Mouse (Mus musculus): Measurements from ENCODE around the gene Lrrc10b. TPM values are rescaled to one million over a fixed set of nuclear protein-coding genes. Genes with fewer than 3 reads are reported as not detected.

Gene Lrrc10b
- polyA plus RNA-seq, 1 experiment from 2014 or later, result 1.4 TPM

DNA sequence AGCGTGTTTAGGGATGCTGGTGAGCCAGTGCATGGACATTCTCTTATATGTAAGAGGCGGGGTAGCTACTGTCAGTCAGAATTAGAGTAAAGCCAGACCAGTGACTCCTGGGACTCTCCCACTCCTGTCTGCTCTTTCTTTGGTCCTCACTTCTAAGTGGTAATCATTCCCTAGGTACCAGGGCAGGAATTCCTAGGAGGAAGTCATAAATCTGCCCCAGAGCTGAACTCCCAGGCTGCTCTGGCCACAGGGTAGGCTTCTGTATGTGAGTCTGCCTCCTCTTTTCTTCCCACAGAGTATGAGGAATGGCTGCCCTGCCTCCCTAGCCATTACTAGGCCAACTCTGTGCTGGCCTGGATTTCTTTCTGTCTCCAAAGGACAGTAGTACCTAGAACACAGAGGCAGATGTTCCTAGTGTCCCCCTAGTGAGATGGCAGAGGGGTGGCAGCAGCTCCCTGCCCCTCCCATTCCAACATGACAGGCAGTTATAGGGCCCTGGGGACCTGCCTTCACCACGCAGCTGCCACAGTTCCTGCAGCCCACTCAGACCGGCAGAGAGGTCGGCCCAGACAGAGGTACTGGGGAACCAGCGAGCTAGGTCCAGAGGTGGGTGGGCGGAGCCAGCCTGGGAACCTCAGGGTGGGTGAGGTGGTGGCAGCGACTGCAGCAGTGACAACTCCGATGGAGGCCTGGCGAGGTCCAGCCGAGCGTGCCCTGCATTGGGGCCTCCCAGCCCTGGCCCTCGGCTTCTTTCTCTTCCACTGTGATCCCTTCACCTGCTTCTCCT lies 31.6 kb downstream of the Lrrc10b start:
- DNase-seq (ENCODE audit: low spot score) (no peak), ATAC-seq (ENCODE audit: low read depth) (no peak)
- no peaks in the 10 kb centered on the region for H3K36me3 ChIP-seq (ENCODE audit: control insufficient read depth, insufficient read depth, low read length)
- H3K9me3 ChIP-seq (ENCODE audit: control insufficient read depth, low read length), result no peaks in the 10 kb centered on the region
- peaks cover 19% of the 10 kb centered on the region for H3K4me1 ChIP-seq (ENCODE audit: control insufficient read depth, insufficient read depth, low read length)
- no peak overlapping the region for H3K9ac ChIP-seq (ENCODE audit: low read depth, low read length)
- H3K4me3 ChIP-seq (ENCODE audit: low read depth, low read length), result no peak overlapping the region
- no peak overlapping the region for H3K27ac ChIP-seq (replicated peaks; ENCODE audit: low read depth, low read length)
- H3K27me3 ChIP-seq (replicated peaks; ENCODE audit: control insufficient read depth, insufficient read depth, low read length), result peaks cover 13% of the 10 kb centered on the region
- 42% methylated on average over 12 of the region's 13 CpGs for WGBS
- no peak overlapping the region for H3K4me2 ChIP-seq (ENCODE audit: low read depth, low read length)

- WGBS, result 58% methylated on average over 1 of the region's 1 CpGs
- no peak for ATAC-seq (ENCODE audit: low read depth)
- H3K4me3 ChIP-seq (ENCODE audit: low read depth, low read length), result no peak overlapping the region
Observed at GRCm38 (mm10) chr19:10424751-10425150, 32.5 kb downstream of the Lrrc10b start.

DNA sequence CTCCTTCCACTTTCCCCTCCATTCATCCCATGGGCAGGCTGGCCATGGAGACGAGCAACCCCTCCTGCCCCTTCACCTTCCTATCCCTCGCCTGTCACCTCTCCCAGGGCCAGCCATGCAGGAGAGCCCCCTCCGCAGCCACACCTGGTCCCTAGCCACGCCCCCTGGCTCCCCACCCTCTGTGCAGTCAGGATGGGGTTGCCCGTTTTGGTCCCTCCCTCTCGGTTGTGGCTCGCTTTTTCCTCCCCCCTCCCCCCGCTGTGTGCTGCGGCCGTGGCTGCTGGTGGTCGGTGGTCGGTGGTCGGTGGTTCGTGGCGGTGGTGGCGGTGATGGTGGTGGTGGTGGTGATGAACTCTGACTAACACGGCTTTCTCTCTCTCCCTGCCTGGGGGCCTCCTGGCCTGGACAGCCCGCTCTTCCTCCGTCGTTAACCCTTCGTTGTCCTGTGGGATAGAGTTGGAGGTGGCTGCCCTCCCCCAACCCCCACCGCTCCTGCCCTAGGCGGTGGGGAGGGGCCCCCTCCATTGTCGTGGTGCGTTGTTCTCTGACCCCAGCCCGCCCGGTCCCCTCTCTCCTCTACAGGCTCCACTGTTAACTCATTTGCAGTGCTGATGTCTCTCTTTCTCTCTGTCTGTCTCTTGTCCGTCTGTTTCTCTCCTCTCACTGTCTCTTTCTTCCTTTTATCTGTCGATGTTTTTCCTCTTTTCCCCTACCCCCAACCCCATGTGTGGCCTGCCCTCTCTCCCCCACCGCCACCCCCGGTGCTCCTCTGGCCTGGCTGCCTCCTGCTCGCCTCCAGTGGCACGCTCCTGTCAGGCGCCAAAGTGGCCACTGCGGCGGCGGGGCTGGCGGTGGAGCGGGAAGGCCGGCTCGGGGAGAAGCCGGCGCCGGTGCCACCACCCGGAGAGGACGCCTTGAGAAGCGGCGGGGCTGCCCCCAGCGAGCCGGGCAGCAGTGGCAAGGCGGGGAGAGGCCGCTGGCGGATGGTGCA lies 35.0 kb downstream of the Lrrc10b start:
- peak overlapping the region; percentile 43 for H3K9ac ChIP-seq (ENCODE audit: low read depth, low read length)
- DNase-seq (ENCODE audit: low spot score), result no peak

More at GRCm38 (mm10) chr19:10424751-10425150, 32.5 kb downstream of the Lrrc10b start:
- DNase-seq (ENCODE audit: low spot score), result no peak
- H3K27ac ChIP-seq (replicated peaks; ENCODE audit: low read depth, low read length), result no peak overlapping the region
- H3K4me2 ChIP-seq (ENCODE audit: low read depth, low read length), result no peak overlapping the region
- H3K4me1 ChIP-seq (ENCODE audit: control insufficient read depth, insufficient read depth, low read length), result peaks cover 19% of the 10 kb centered on the region
- H3K36me3 ChIP-seq (ENCODE audit: control insufficient read depth, insufficient read depth, low read length), result no peaks in the 10 kb centered on the region
- no peaks in the 10 kb centered on the region for H3K9me3 ChIP-seq (ENCODE audit: control insufficient read depth, low read length)
- H3K9ac ChIP-seq (ENCODE audit: low read depth, low read length), result no peak overlapping the region
- H3K27me3 ChIP-seq (replicated peaks; ENCODE audit: control insufficient read depth, insufficient read depth, low read length), result peaks cover 13% of the 10 kb centered on the region

DNA sequence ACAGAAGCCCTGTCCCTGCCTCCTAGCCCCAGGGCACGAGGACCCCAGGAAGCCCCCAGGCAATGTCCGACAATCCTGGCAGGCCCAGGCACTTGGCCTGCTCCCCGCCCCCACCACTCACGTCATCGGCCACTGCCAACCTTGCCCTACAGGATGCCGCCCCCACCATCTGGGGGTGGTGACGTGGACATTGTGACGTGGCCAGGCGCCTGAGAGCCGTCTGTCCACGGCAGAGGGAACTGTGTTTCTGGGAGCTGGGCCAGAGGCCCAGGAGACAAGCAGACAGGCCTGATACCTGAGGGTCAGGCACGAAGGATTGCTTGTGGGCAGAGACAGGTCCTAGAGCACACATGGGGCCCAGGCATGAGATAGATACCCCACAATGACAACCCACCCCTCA lies 39.8 kb downstream of the Lrrc10b start:
- no peaks in the 10 kb centered on the region for H3K9me3 ChIP-seq (ENCODE audit: control insufficient read depth, low read length)
- H3K4me2 ChIP-seq (ENCODE audit: low read depth, low read length), result no peak overlapping the region
- no peaks in the 10 kb centered on the region for H3K36me3 ChIP-seq (ENCODE audit: control insufficient read depth, insufficient read depth, low read length)
- H3K4me1 ChIP-seq (ENCODE audit: control insufficient read depth, insufficient read depth, low read length), result peaks cover 7% of the 10 kb centered on the region
- ATAC-seq (ENCODE audit: low read depth) (no peak), DNase-seq (ENCODE audit: low spot score) (no peak)
- 65% methylated on average over 5 of the region's 12 CpGs for WGBS
- peaks cover 1% of the 10 kb centered on the region for H3K27me3 ChIP-seq (replicated peaks; ENCODE audit: control insufficient read depth, insufficient read depth, low read length)
- no peak overlapping the region for H3K9ac ChIP-seq (ENCODE audit: low read depth, low read length)
- no peak overlapping the region for H3K27ac ChIP-seq (replicated peaks; ENCODE audit: low read depth, low read length)
- no peak overlapping the region for H3K4me3 ChIP-seq (ENCODE audit: low read depth, low read length)

More for the DNA sequence above, 35.0 kb downstream of the Lrrc10b start:
- Histone ChIP-seq H3K4me1 (ENCODE audit: control insufficient read depth, insufficient read depth, low read length) (peaks cover 10% of the 10 kb centered on the region), H3K4me2 (ENCODE audit: low read depth, low read length) (peak overlapping the region; percentile 59), H3K36me3 (ENCODE audit: control insufficient read depth, insufficient read depth, low read length) (no peaks in the 10 kb centered on the region), H3K4me3 (ENCODE audit: low read depth, low read length) (peak overlapping the region; percentile 33), H3K9me3 (ENCODE audit: control insufficient read depth, low read length) (no peaks in the 10 kb centered on the region), H3K27ac (replicated peaks; ENCODE audit: low read depth, low read length) (no peak overlapping the region), H3K27me3 (replicated peaks; ENCODE audit: control insufficient read depth, insufficient read depth, low read length) (peaks cover 13% of the 10 kb centered on the region)
- WGBS, result 2% methylated on average over 40 of the region's 53 CpGs
- ATAC-seq (ENCODE audit: low read depth), result 0 out of 2 replicates have a peak, but pooled peaks have one; percentile 15

DNA sequence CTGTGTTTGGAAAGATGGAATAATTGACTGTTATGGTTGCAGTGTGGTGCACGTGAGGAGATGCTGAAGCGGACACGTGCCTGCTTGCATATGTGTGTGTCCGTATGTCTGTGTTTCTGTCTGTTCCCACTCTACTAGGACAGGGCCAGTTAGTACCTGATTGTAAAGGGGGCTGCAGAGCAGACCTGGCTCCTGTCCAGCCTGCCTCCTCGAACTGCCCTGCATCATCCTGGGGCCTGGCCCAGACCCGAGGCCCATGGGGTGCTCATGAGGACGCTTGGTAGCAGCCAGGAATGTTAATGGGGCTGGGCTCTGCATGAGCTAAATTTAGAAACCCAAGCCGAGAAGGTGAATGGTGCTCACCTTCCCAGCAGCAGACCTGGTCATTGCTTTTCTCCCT lies 40.4 kb downstream of the Lrrc10b start:
- WGBS, result 45% methylated on average over 8 of the region's 8 CpGs
- no peak overlapping the region for H3K4me2 ChIP-seq (ENCODE audit: low read depth, low read length)
- no peak overlapping the region for H3K9ac ChIP-seq (ENCODE audit: low read depth, low read length)
- no peak overlapping the region for H3K4me3 ChIP-seq (ENCODE audit: low read depth, low read length)
- H3K4me1 ChIP-seq (ENCODE audit: control insufficient read depth, insufficient read depth, low read length), result peaks cover 1% of the 10 kb centered on the region
- H3K27me3 ChIP-seq (replicated peaks; ENCODE audit: control insufficient read depth, insufficient read depth, low read length), result no peaks in the 10 kb centered on the region
- H3K9me3 ChIP-seq (ENCODE audit: control insufficient read depth, low read length), result no peaks in the 10 kb centered on the region
- DNase-seq (ENCODE audit: low spot score), result no peak
- ATAC-seq (ENCODE audit: low read depth), result no peak
- no peaks in the 10 kb centered on the region for H3K36me3 ChIP-seq (ENCODE audit: control insufficient read depth, insufficient read depth, low read length)
- H3K27ac ChIP-seq (replicated peaks; ENCODE audit: low read depth, low read length), result no peak overlapping the region

DNA sequence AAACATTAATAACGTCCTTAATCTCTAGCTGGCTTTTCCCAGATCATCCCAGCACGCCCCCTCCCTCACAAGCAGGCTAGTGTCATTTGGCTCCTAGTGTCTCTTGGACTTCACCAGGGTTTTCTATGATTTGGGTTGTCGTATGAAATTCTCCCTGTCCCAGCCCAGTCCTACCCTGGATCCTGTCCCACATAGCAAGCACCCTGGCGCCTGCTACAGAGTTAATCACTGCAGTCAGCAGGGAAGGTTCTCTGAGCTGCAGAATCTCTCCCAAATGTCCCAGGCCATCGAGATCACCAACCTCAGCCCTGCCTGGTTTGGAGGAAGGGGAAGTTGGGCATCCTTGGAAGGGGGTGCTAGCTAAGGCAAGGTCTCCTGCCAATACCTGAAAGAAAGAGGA lies 41.8 kb downstream of the Lrrc10b start:
- no peaks in the 10 kb centered on the region for H3K36me3 ChIP-seq (ENCODE audit: control insufficient read depth, insufficient read depth, low read length)
- ATAC-seq (ENCODE audit: low read depth), result no peak
- H3K9me3 ChIP-seq (ENCODE audit: control insufficient read depth, low read length), result no peaks in the 10 kb centered on the region
- H3K9ac ChIP-seq (ENCODE audit: low read depth, low read length), result no peak overlapping the region
- H3K4me2 ChIP-seq (ENCODE audit: low read depth, low read length), result no peak overlapping the region
- no peak for DNase-seq (ENCODE audit: low spot score)
- no peak overlapping the region for H3K27ac ChIP-seq (replicated peaks; ENCODE audit: low read depth, low read length)
- H3K27me3 ChIP-seq (replicated peaks; ENCODE audit: control insufficient read depth, insufficient read depth, low read length), result no peaks in the 10 kb centered on the region
- 65% methylated on average over 5 of the region's 5 CpGs for WGBS
- H3K4me3 ChIP-seq (ENCODE audit: low read depth, low read length), result no peak overlapping the region
- no peaks in the 10 kb centered on the region for H3K4me1 ChIP-seq (ENCODE audit: control insufficient read depth, insufficient read depth, low read length)

- Histone ChIP-seq H3K9ac (ENCODE audit: low read depth, low read length) (peak overlapping the region; percentile 54; the same call in 1 of the 2 replicates), H3K4me2 (ENCODE audit: low read depth, low read length) (peak overlapping the region; percentile 52), H3K4me1 (ENCODE audit: control insufficient read depth, insufficient read depth, low read length) (no peaks in the 10 kb centered on the region), H3K27ac (replicated peaks; ENCODE audit: low read depth, low read length) (no peak overlapping the region), H3K4me3 (ENCODE audit: low read depth, low read length) (peak overlapping the region; percentile 28; the same call in 1 of the 2 replicates), H3K27me3 (replicated peaks; ENCODE audit: control insufficient read depth, insufficient read depth, low read length) (no peaks in the 10 kb centered on the region), H3K36me3 (ENCODE audit: control insufficient read depth, insufficient read depth, low read length) (no peaks in the 10 kb centered on the region), H3K9me3 (ENCODE audit: control insufficient read depth, low read length) (no peaks in the 10 kb centered on the region)
- peak; percentile 92 for DNase-seq (ENCODE audit: low spot score)
- under 1% methylated on average over 16 of the region's 19 CpGs for WGBS
- peak; percentile 88 for ATAC-seq (ENCODE audit: low read depth)
Observed at GRCm38 (mm10) chr19:10413701-10414242, 43.5 kb downstream of the Lrrc10b start.

All from embryonic facial prominence, embryonic 14.5 days (tissue).